Mouse (Mus musculus): ENCODE measurements around the gene Prl2c2.
"Not testable (repeated sequence)": the region's sequence is repeated elsewhere in the genome, so short reads cannot be mapped to it uniquely, and the experiment has no call there.

Gene Prl2c2

GRCm38 (mm10) chr13:13005283-13005682, at the start of gene Prl2c2:
Gene Prl2c2, minus strand, starts transcription at chr13:13005383.
- not testable (repeated sequence) for DNase-seq (ENCODE audit: low spot score)

- DNase-seq (ENCODE audit: low spot score), result not testable (repeated sequence)
Observed at GRCm38 (mm10) chr13:13025872-13026271, 20.7 kb upstream of the Prl2c2 start.

DNA sequence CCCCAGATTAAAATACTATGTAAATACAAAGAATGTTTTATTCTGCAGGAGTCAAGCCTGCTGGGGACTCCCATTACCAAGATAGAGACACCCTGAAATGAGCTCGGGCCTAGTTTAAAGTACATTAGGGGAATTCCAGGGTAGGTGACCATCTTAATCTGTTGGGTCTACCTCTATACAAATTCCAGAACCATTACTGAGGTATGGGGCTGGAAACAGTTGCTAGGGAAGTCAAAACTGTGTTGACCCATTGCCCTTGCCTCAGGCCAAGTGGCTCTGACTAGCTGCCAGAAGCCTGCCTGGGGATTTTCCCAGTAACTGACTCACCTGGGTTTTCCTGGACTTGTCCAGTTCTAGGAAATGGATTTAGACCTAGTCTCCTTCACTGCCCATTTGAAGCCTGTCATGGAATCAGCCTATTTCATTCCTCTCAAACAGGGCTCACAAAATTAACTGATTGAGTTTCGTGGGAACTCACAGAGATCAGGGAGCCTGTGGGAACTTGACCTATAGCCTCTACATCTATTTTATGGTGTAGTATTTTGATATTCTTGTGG, 8.9 kb upstream of the Prl2c2 start:
- not testable (repeated sequence) for DNase-seq (ENCODE audit: low spot score)

Measured in left cerebral cortex, adult 11 months (tissue).